Mouse (Mus musculus) kidney, embryonic 15.5 days (tissue): ENCODE measurements around the gene Galnt6. TPM values are rescaled to one million over a fixed set of nuclear protein-coding genes. Genes with fewer than 3 reads are reported as not detected.

Source experiments
- ATAC-seq: fragments of 200-750 bp; cut with Nextera tagmentation; replicated peaks from 2 replicates; pipeline ENCODE4 v1.8.0; 2017; ENCODE audit warnings: moderate TSS enrichment; ENCODE audit not compliant: low FRiP score
- H3K27ac ChIP-seq: fragments of 300-500 bp; sonication (generic); 2 replicates; pipeline ENCODE4 v1.5.1; 2015; ENCODE audit warnings: mild to moderate bottlenecking, inconsistent platforms
- H3K27me3 ChIP-seq: fragments of 300-500 bp; sonication (generic); 2 replicates; pipeline ENCODE4 v1.6.1; 2015; ENCODE audit warnings: inconsistent platforms
- H3K36me3 ChIP-seq: fragments of 300-500 bp; sonication (generic); 2 replicates; pipeline ENCODE4 v1.6.1; 2015; ENCODE audit warnings: inconsistent platforms
- H3K4me1 ChIP-seq: fragments of 300-500 bp; sonication (generic); 2 replicates; pipeline ENCODE4 v1.6.1; 2015; ENCODE audit warnings: inconsistent platforms
- H3K4me2 ChIP-seq: fragments of 300-500 bp; sonication (generic); 2 replicates; pipeline ENCODE4 v1.6.1; 2015; ENCODE audit warnings: moderate library complexity, mild to moderate bottlenecking, inconsistent platforms
- H3K4me3 ChIP-seq: fragments of 300-500 bp; sonication (generic); replicated peaks from 2 replicates; pipeline ENCODE4 v1.5.1; 2015; ENCODE audit warnings: mild to moderate bottlenecking, inconsistent platforms
- H3K9ac ChIP-seq: fragments of 300-500 bp; sonication (generic); 2 replicates; pipeline ENCODE4 v1.6.1; 2015; ENCODE audit warnings: mild to moderate bottlenecking, inconsistent platforms
- H3K9me3 ChIP-seq: fragments of 300-500 bp; sonication (generic); replicated peaks from 2 replicates; pipeline ENCODE4 v1.6.1; 2016; ENCODE audit warnings: inconsistent platforms
- WGBS: fragments of 180-500 bp; shearing (Covaris S2); methylation state at CpG from one replicate; pipeline ENCODE4 v1.1.7; 2015; ENCODE audit warnings: mixed read lengths; 5-methylcytosine and 5-hydroxymethylcytosine counted together
- polyA plus RNA-seq: library from polyadenylated mRNA; unstranded; fragments of >200 nt; fragmentation: Nextera tagmentation; extraction: Ambion mirVana; gene quantifications from 2 replicates; pipeline ENCODE4 v1.2.1, GENCODE M21; 2015

Gene Galnt6
- polyA plus RNA-seq, 1 experiment from 2014 or later, result 2.4 TPM

GRCm38 (mm10) chr15:100731081-100731480, 1.9 kb upstream of the Galnt6 start:
- peaks cover 58% of the 10 kb centered on the region for H3K27me3 ChIP-seq
- H3K36me3 ChIP-seq, result no peaks in the 10 kb centered on the region
- ATAC-seq, result no peak
- no peak overlapping the region for H3K27ac ChIP-seq
- peaks cover 21% of the 10 kb centered on the region for H3K4me1 ChIP-seq
- no peaks in the 10 kb centered on the region for H3K9me3 ChIP-seq
- H3K9ac ChIP-seq, result no peak overlapping the region
- no peak overlapping the region for H3K4me3 ChIP-seq
- WGBS, result 61% methylated on average over 9 of the region's 9 CpGs
- H3K4me2 ChIP-seq, result no peak overlapping the region

GRCm38 (mm10) chr15:100728586-100728985, 590 bp downstream of the Galnt6 start:
- peaks cover 69% of the 10 kb centered on the region for H3K27me3 ChIP-seq
- H3K27ac ChIP-seq, result no peak overlapping the region
- H3K36me3 ChIP-seq, result no peaks in the 10 kb centered on the region
- peak overlapping the region; percentile 43 for H3K4me3 ChIP-seq
- peaks cover 26% of the 10 kb centered on the region for H3K4me1 ChIP-seq
- no peak overlapping the region for H3K9ac ChIP-seq
- no peaks in the 10 kb centered on the region for H3K9me3 ChIP-seq
- no peak for ATAC-seq
- 31% methylated on average over 9 of the region's 9 CpGs for WGBS
- H3K4me2 ChIP-seq, result peak overlapping the region; percentile 74

GRCm38 (mm10) chr15:100727834-100728233, 1.3 kb downstream of the Galnt6 start:
- H3K9me3 ChIP-seq, result no peaks in the 10 kb centered on the region
- H3K27me3 ChIP-seq, result peaks cover 69% of the 10 kb centered on the region
- no peak for ATAC-seq
- H3K9ac ChIP-seq, result no peak overlapping the region
- H3K36me3 ChIP-seq, result no peaks in the 10 kb centered on the region
- WGBS, result 78% methylated on average over 11 of the region's 11 CpGs
- H3K4me2 ChIP-seq, result no peak overlapping the region
- peaks cover 26% of the 10 kb centered on the region for H3K4me1 ChIP-seq
- no peak overlapping the region for H3K4me3 ChIP-seq
- H3K27ac ChIP-seq, result no peak overlapping the region

- 85% methylated on average over 11 of the region's 11 CpGs for WGBS
- no peaks in the 10 kb centered on the region for H3K36me3 ChIP-seq
- no peak overlapping the region for H3K27ac ChIP-seq
- H3K4me2 ChIP-seq, result no peak overlapping the region
- H3K9ac ChIP-seq, result no peak overlapping the region
- peaks cover 69% of the 10 kb centered on the region for H3K27me3 ChIP-seq
- no peak for ATAC-seq
- no peak overlapping the region for H3K4me3 ChIP-seq
- H3K9me3 ChIP-seq, result no peaks in the 10 kb centered on the region
- peaks cover 26% of the 10 kb centered on the region for H3K4me1 ChIP-seq
These were observed 2.5 kb downstream of the Galnt6 start for GRCm38 (mm10) chr15:100726721-100727120.

GRCm38 (mm10) chr15:100723505-100723904, 5.7 kb downstream of the Galnt6 start:
- H3K36me3 ChIP-seq, result no peaks in the 10 kb centered on the region
- no peak overlapping the region for H3K27ac ChIP-seq
- 0 out of 2 replicates have a peak overlapping the region, but pooled peaks have one; percentile 9 for H3K4me2 ChIP-seq
- H3K4me1 ChIP-seq, result peaks cover 14% of the 10 kb centered on the region; the same call in 1 of the 2 replicates
- no peak overlapping the region for H3K4me3 ChIP-seq
- no peak for ATAC-seq
- no peaks in the 10 kb centered on the region for H3K9me3 ChIP-seq
- peaks cover 41% of the 10 kb centered on the region for H3K27me3 ChIP-seq
- no peak overlapping the region for H3K9ac ChIP-seq
- WGBS, result 13% methylated on average over 14 of the region's 14 CpGs

- H3K4me3 ChIP-seq, result no peak overlapping the region
- H3K9me3 ChIP-seq, result no peaks in the 10 kb centered on the region
- H3K4me1 ChIP-seq, result peaks cover 13% of the 10 kb centered on the region; the same call in 1 of the 2 replicates
- H3K27me3 ChIP-seq, result peaks cover 32% of the 10 kb centered on the region
- H3K27ac ChIP-seq, result no peak overlapping the region
- H3K9ac ChIP-seq, result no peak overlapping the region
- H3K36me3 ChIP-seq, result no peaks in the 10 kb centered on the region
- ATAC-seq, result no peak
- 75% methylated on average over 6 of the region's 6 CpGs for WGBS
- no peak overlapping the region for H3K4me2 ChIP-seq
These were observed 6.6 kb downstream of the Galnt6 start for GRCm38 (mm10) chr15:100722564-100722963.

- no peak overlapping the region for H3K4me3 ChIP-seq
- no peak for ATAC-seq
- H3K4me1 ChIP-seq, result peaks cover 13% of the 10 kb centered on the region; the same call in 1 of the 2 replicates
- H3K27ac ChIP-seq, result no peak overlapping the region
- H3K36me3 ChIP-seq, result no peaks in the 10 kb centered on the region
- no peak overlapping the region for H3K9ac ChIP-seq
- 56% methylated on average over 4 of the region's 4 CpGs for WGBS
- peaks cover 27% of the 10 kb centered on the region for H3K27me3 ChIP-seq
- H3K9me3 ChIP-seq, result no peaks in the 10 kb centered on the region
- H3K4me2 ChIP-seq, result no peak overlapping the region
These were observed 7.2 kb downstream of the Galnt6 start for GRCm38 (mm10) chr15:100722026-100722425.

GRCm38 (mm10) chr15:100721445-100721844, 7.7 kb downstream of the Galnt6 start:
- 86% methylated on average over 5 of the region's 5 CpGs for WGBS
- Histone ChIP-seq H3K4me2 (no peak overlapping the region), H3K27me3 (peaks cover 21% of the 10 kb centered on the region), H3K9ac (no peak overlapping the region), H3K4me3 (no peak overlapping the region), H3K36me3 (no peaks in the 10 kb centered on the region), H3K27ac (no peak overlapping the region), H3K4me1 (peaks cover 13% of the 10 kb centered on the region; the same call in 1 of the 2 replicates), H3K9me3 (no peaks in the 10 kb centered on the region)
- ATAC-seq, result no peak

- Histone ChIP-seq H3K9me3 (no peaks in the 10 kb centered on the region), H3K27me3 (peaks cover 12% of the 10 kb centered on the region; the same call in 1 of the 2 replicates), H3K4me1 (peaks cover 16% of the 10 kb centered on the region; the same call in 1 of the 2 replicates), H3K4me3 (no peak overlapping the region), H3K9ac (no peak overlapping the region), H3K4me2 (no peak overlapping the region), H3K27ac (no peak overlapping the region), H3K36me3 (no peaks in the 10 kb centered on the region)
- ATAC-seq, result no peak
- 73% methylated on average over 10 of the region's 10 CpGs for WGBS
These were observed 9.1 kb downstream of the Galnt6 start for GRCm38 (mm10) chr15:100720066-100720465.

GRCm38 (mm10) chr15:100719217-100719616, 10.0 kb downstream of the Galnt6 start:
- H3K4me2 ChIP-seq, result no peak overlapping the region
- no peaks in the 10 kb centered on the region for H3K36me3 ChIP-seq
- WGBS, result 90% methylated on average over 5 of the region's 5 CpGs
- H3K4me3 ChIP-seq, result no peak overlapping the region
- ATAC-seq, result no peak
- H3K9me3 ChIP-seq, result no peaks in the 10 kb centered on the region
- H3K27me3 ChIP-seq, result 0 out of 2 replicates have a peak, but pooled peaks cover 8% of the 10 kb centered on the region
- H3K27ac ChIP-seq, result no peak overlapping the region
- H3K9ac ChIP-seq, result no peak overlapping the region
- H3K4me1 ChIP-seq, result peaks cover 16% of the 10 kb centered on the region; the same call in 1 of the 2 replicates

GRCm38 (mm10) chr15:100718572-100718971, 10.6 kb downstream of the Galnt6 start:
- 83% methylated on average over 11 of the region's 11 CpGs for WGBS
- H3K27me3 ChIP-seq, result 0 out of 2 replicates have a peak, but pooled peaks cover 8% of the 10 kb centered on the region
- H3K4me3 ChIP-seq, result no peak overlapping the region
- H3K4me1 ChIP-seq, result peaks cover 11% of the 10 kb centered on the region; the same call in 1 of the 2 replicates
- no peaks in the 10 kb centered on the region for H3K9me3 ChIP-seq
- no peak overlapping the region for H3K9ac ChIP-seq
- H3K27ac ChIP-seq, result no peak overlapping the region
- ATAC-seq, result no peak
- H3K36me3 ChIP-seq, result no peaks in the 10 kb centered on the region
- no peak overlapping the region for H3K4me2 ChIP-seq

GRCm38 (mm10) chr15:100717933-100718332, 11.2 kb downstream of the Galnt6 start:
- Histone ChIP-seq H3K4me1 (peaks cover 8% of the 10 kb centered on the region; the same call in 1 of the 2 replicates), H3K4me2 (no peak overlapping the region), H3K9me3 (no peaks in the 10 kb centered on the region), H3K9ac (no peak overlapping the region), H3K36me3 (no peaks in the 10 kb centered on the region), H3K27ac (no peak overlapping the region), H3K27me3 (0 out of 2 replicates have a peak, but pooled peaks cover 8% of the 10 kb centered on the region), H3K4me3 (no peak overlapping the region)
- no peak for ATAC-seq
- 74% methylated on average over 6 of the region's 6 CpGs for WGBS
